Mouse (Mus musculus) embryonic fibroblast, embryonic 13.5 days (primary cell): Measurements from ENCODE around the gene Elavl4. TPM values are rescaled to one million over a fixed set of nuclear protein-coding genes. Genes with fewer than 3 reads are reported as not detected.

Experiments used
- H3K27ac ChIP-seq: 2 replicates; pipeline ENCODE4 v1.5.1; 2012; ENCODE audit warnings: low read length, control low read depth, inconsistent platforms; ENCODE audit not compliant: insufficient read depth
- H3K4me1 ChIP-seq: 2 replicates; pipeline ENCODE4 v1.6.1; 2011; ENCODE audit warnings: low read length; ENCODE audit not compliant: control insufficient read depth, insufficient read depth
- H3K4me3 ChIP-seq: 2 replicates; pipeline ENCODE4 v1.5.1; 2011; ENCODE audit warnings: mild to moderate bottlenecking, control low read depth, low read length; ENCODE audit not compliant: insufficient read depth
- CTCF ChIP-seq: IDR thresholded peaks from 2 replicates; pipeline ENCODE4 v1.5.1; 2011; ENCODE audit warnings: mild to moderate bottlenecking, control low read depth, low read length, moderate library complexity, borderline replicate concordance; ENCODE audit not compliant: insufficient read depth
- POLR2A ChIP-seq: IDR thresholded peaks from 2 replicates; pipeline ENCODE4 v1.6.1; 2011; ENCODE audit warnings: low read depth, mild to moderate bottlenecking, control low read depth, low read length, moderate library complexity
- polyA plus RNA-seq: library from polyadenylated mRNA; stranded (reverse); fragments of >200 nt; gene quantifications from 2 replicates; pipeline ENCODE4 v1.2.4, GENCODE M21; 2011; ENCODE audit warnings: low read depth; ENCODE audit not compliant: missing spikeins, insufficient read length

Elavl4 gene
- polyA plus RNA-seq, 1 experiment = 0.19 TPM

GRCm38 (mm10) chr4:110284446-110284845 lies 67.3 kb downstream of the Elavl4 start:
- no peak overlapping the region for H3K4me3 ChIP-seq
- TF ChIP-seq POLR2A (no peak), CTCF (no peak)
- no peaks in the 10 kb centered on the region for H3K4me1 ChIP-seq
- H3K27ac ChIP-seq = no peak overlapping the region

GRCm38 (mm10) chr4:110270046-110270445 lies 81.7 kb downstream of the Elavl4 start:
- no peak for TF ChIP-seq POLR2A
- TF ChIP-seq CTCF = no peak
- Histone ChIP-seq H3K4me1 (no peaks in the 10 kb centered on the region), H3K27ac (no peak overlapping the region), H3K4me3 (no peak overlapping the region)

GRCm38 (mm10) chr4:110266804-110267575 lies 84.7 kb downstream of the Elavl4 start:
- Histone ChIP-seq H3K27ac (no peak overlapping the region), H3K4me3 (no peak overlapping the region), H3K4me1 (no peaks in the 10 kb centered on the region)
- TF ChIP-seq POLR2A (no peak), CTCF (no peak)

GRCm38 (mm10) chr4:110264345-110264943 lies 87.3 kb downstream of the Elavl4 start:
- Histone ChIP-seq H3K4me3 (no peak overlapping the region), H3K27ac (no peak overlapping the region), H3K4me1 (no peaks in the 10 kb centered on the region)
- TF ChIP-seq POLR2A (no peak), CTCF (no peak)

- Histone ChIP-seq H3K4me1 (no peaks in the 10 kb centered on the region), H3K4me3 (no peak overlapping the region), H3K27ac (no peak overlapping the region)
- TF ChIP-seq CTCF = no peak
- no peak for TF ChIP-seq POLR2A
These were observed 94.3 kb downstream of the Elavl4 start for GRCm38 (mm10) chr4:110257360-110257759.

GRCm38 (mm10) chr4:110255617-110256016 lies 96.1 kb downstream of the Elavl4 start:
- H3K4me3 ChIP-seq = no peak overlapping the region
- no peak overlapping the region for H3K27ac ChIP-seq
- TF ChIP-seq POLR2A = no peak
- TF ChIP-seq CTCF = no peak
- no peaks in the 10 kb centered on the region for H3K4me1 ChIP-seq

GRCm38 (mm10) chr4:110250055-110250454 lies 101.7 kb downstream of the Elavl4 start:
- TF ChIP-seq POLR2A (no peak), CTCF (no peak)
- no peak overlapping the region for H3K27ac ChIP-seq
- no peak overlapping the region for H3K4me3 ChIP-seq
- H3K4me1 ChIP-seq = no peaks in the 10 kb centered on the region

- no peak for TF ChIP-seq CTCF
- no peak for TF ChIP-seq POLR2A
- H3K4me3 ChIP-seq = no peak overlapping the region
- H3K27ac ChIP-seq = no peak overlapping the region
- H3K4me1 ChIP-seq = no peaks in the 10 kb centered on the region
These were observed 108.8 kb downstream of the Elavl4 start for GRCm38 (mm10) chr4:110242879-110243278.

- no peaks in the 10 kb centered on the region for H3K4me1 ChIP-seq
- no peak overlapping the region for H3K4me3 ChIP-seq
- TF ChIP-seq CTCF (no peak), POLR2A (no peak)
- H3K27ac ChIP-seq = no peak overlapping the region
These were observed 117.2 kb downstream of the Elavl4 start for GRCm38 (mm10) chr4:110234554-110234953.

- Histone ChIP-seq H3K27ac (no peak overlapping the region), H3K4me1 (no peaks in the 10 kb centered on the region), H3K4me3 (no peak overlapping the region)
- TF ChIP-seq CTCF (no peak), POLR2A (no peak)
These were observed 119.4 kb downstream of the Elavl4 start for GRCm38 (mm10) chr4:110232327-110232726.

GRCm38 (mm10) chr4:110231799-110232198 lies 119.9 kb downstream of the Elavl4 start:
- Histone ChIP-seq H3K4me1 (no peaks in the 10 kb centered on the region), H3K4me3 (no peak overlapping the region), H3K27ac (no peak overlapping the region)
- TF ChIP-seq CTCF (no peak), POLR2A (no peak)
